Mouse (Mus musculus): Measurements from ENCODE around the gene Fkbp15.

DNA sequence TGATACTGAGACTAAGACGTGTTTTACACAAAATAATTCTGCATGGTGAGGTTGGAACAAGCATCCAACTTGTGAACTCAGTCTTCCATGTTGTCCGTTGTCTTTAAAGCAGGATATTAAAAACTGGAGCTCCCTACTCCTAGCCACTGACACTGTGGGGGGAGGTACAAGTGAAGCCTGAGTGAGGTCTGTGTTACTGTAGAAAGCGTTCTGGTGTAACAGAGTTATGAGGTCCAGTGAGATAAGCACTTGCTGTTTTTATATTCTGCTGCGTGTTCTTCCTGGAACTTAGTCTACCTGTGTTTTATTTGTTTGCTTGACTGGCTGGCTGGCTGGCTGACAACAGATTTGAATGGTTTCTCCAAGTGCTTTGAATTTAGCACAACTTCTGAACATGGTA is 14.0 kb upstream of the Fkbp15 start:
- TF ChIP-seq CTCF (IDR thresholded peaks at IDR 0.05; ENCODE audit: extremely low read depth, insufficient read depth, low read length) (no peak), POLR2A (IDR thresholded peaks at IDR 0.05; ENCODE audit: extremely low read depth, insufficient read depth, low read length) (no peak)

Data from cortical plate, adult 2 months (tissue).